Mouse (Mus musculus) granulocyte monocyte progenitor cell, adult 5-6 weeks (primary cell): ENCODE data around the gene Lancl1. TPM values are rescaled to one million over a fixed set of nuclear protein-coding genes. Genes with fewer than 3 reads are reported as not detected.
A peak's percentile ranks its signal among the peaks of the same experiment; 100 is the strongest.

Experiments
- ATAC-seq: replicated peaks from 2 replicates; pipeline ENCODE4 v1.8.0; 2016; ENCODE audit warnings: mild to moderate bottlenecking, moderate TSS enrichment, inconsistent platforms; ENCODE audit not compliant: poor library complexity, severe bottlenecking
- total RNA-seq, 2 experiments: library from RNA; stranded (forward) in 1 of 2; stranded (reverse) in 1 of 2; fragments of 200-712, 200-1000 nt in 1 of 2; fragments of >200 nt in 1 of 2; fragmentation: Nextera tagmentation in 1 of 2; gene quantifications; 2 replicates each; pipeline ENCODE4 v1.2.3; 2014 to 2017

Lancl1 gene
- total RNA-seq (2014; fragmentation: Nextera tagmentation) (32.9 and 51.0 TPM in 2 replicates), total RNA-seq (2017) (33.8 and 33.9 TPM in 2 replicates)

GRCm38 (mm10) chr1:67038246-67038987, at the start of gene Lancl1:
Gene Lancl1, minus strand, starts transcription at chr1:67038872.
- ATAC-seq = peak; percentile 94

DNA sequence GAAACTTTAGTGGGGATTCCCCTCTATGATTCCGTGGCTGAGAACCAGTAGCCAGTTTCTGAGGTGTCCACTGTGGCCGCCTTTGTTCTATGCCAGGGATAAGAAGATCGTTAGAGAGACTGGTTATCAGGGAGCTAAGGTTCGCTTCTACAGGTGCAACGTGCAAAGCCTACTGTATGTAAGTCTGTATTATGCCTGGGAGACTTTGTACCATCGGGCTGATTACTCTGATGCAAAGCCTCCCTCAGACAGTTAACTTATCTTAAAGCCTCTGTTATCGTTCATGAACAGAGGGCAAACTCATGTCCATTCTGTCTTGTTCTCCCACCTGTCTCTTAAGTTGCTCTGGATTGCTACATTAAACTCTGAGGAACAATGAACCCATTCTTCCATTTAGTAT, 40.5 kb upstream of the Lancl1 start:
- ATAC-seq = no peak

- no peak for ATAC-seq
Measured at GRCm38 (mm10) chr1:67078666-67079065, 40.0 kb upstream of the Lancl1 start.

DNA sequence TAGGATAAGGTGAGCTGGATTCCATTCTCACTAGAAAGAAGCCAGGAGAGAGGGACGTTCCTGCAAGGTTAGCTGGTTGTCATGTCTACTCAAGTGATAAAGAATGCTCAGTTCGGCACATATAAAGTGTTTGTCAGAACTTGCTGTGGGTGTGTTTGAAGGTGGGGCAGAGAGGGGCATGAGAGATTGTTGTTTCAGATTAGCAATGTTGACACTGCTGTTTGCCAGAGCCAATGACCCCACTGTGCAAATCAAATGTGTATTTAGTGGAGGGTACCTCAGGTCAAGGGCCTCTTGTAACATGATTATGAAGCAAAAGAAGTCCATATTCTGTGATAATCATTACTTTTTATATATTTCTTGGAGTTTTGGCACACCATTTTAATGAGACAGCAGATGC, 39.1 kb upstream of the Lancl1 start:
- no peak for ATAC-seq

DNA sequence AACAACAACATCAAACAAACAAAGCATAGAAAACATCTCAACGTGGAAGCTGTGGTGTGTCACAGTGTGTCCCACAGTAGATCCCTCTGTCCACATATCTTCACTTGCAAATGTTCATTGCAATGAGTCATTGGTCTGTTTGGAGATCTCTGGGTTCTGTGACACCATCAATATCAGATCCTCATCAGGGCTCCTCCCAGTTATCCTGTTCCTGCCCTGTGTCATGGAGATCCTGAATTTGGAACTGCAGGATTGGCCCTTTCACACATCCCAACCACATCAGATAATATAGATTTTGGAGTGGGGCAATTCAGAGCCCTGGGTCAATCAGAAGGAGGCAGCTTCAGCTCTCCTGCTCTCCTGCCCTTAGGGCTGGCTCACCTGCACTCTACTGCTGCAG, 28.9 kb upstream of the Lancl1 start:
- ATAC-seq = no peak

- no peak for ATAC-seq
Measured at GRCm38 (mm10) chr1:67065347-67066270, 26.9 kb upstream of the Lancl1 start.

DNA sequence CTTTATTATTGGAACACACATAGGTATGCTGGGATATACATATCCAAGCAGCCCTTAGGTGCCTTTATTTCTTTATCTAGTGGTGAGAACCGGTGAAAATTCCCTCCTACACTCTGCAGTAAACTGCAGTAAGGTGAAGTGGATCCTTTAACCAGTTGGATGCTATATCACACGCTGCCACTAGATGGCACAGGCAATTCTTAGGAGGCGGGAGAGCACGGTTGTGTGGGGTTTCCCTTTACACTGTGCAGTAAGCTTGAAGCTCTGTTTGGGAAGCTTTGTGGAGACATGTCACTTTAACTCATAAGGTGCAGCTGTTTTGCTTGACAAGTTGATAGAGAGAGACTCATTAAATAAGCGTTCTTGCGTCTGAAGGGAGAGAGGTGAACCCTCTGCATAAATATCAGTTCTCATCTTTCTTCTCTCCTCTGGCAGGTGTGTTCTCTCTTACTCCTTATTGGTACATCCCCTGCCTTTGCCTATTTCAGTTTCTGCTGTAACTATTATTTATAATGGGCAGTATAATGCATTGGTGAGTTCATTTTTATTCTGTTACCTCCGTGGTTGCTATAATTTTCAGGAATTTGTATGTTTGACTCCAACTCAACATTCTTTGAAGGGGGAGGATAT, 22.9 kb upstream of the Lancl1 start:
- peak; percentile 98 for ATAC-seq

GRCm38 (mm10) chr1:67055816-67056215, 17.1 kb upstream of the Lancl1 start:
- ATAC-seq = no peak

DNA sequence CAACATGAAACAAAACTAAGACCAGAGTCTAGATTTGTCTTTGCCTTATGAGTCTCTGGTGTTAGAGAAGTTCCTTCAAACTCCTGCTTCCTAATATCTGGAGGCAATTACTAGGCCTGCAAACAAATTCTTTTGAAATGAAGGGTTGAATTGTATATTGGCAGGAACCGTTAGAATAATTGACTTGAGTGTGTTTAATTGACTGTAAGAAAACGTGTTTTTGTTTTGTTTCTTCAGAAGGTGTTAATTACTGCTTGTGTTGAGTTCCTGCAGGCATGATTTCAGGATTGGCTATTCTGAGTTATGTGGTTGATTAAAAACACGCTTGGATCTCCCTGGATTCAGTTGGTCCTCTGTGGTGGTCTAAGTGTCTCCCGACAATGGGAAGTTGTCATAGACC, 14.0 kb upstream of the Lancl1 start:
- ATAC-seq = no peak

DNA sequence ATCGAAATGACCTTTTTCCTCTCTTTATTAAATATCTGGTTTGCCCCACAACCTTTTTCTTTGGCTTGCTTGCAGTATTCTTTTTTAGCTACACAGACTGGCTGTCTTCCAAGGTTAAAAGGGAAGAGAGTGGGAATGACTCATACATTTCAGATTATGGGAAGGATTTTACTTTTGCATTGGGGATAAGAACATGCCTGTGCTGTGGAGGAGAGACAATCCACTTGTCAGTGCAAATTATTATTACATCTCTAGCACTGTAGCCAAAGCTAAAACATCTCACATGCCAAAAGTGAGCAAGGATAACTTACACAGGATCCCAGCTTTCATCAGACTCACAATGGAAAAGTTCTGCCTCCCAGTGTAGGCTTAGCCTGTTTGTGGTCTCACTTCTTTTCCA, 10.9 kb upstream of the Lancl1 start:
- no peak for ATAC-seq

- ATAC-seq = no peak
Measured at GRCm38 (mm10) chr1:67048696-67049095, 10.0 kb upstream of the Lancl1 start.

DNA sequence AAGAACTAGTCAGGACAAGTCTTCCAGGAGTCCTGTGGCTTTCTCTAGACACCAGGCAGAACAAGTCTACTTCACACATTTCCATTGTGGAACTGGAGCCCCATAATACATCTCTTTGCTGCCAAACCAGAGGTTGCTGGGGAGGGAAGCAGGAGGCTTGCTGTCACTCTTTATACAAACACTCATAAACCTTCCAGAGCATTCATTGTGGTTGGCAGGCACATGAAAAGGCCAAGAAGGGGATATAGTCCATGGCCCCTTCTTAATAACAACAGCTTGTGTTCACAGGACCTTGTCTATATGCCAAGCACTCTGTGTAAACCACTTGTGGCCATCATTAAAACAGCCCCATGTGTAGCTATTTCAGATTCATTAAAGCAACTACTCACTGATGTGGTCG, 6.4 kb upstream of the Lancl1 start:
- ATAC-seq = no peak

DNA sequence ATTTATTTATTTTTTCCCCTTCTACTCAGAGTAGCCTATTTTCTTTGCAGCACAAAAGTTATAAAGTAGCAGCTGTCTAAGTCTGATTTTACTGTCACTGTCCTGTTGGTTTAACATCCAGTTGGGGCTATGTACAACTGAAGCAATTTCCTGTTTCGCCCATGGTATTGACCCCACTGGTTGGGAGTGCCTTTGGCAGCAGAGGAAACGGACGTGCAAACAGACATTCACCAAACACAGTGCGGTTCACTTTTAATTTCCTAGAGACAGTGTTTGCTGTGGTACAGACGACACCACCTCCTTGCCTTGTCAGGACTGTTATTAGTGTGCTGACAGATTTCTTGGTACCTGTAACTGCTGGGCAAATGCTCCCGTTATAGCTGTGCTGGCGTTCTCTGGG, 3.9 kb upstream of the Lancl1 start:
- ATAC-seq = peak; percentile 43

DNA sequence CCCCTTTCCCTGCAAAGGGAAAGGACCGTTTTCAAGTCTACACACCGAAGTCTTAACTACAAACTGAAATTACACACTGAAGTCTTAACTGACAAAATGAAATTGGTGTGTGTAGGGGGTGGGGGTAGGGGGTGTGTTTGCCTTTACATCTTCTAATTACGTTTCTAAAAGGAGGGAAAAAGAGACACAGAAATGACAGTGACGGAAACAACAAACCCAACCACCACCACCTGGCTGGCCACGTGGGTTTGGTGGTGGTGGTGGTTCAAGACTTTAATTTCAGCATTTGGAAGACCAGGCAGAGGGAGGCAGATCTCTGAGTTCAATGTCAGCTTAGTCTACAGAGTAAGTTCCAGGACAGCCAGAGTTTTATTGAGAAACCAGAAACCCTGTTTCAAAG, 411 bp upstream of the Lancl1 start:
- ATAC-seq = peak; percentile 17

DNA sequence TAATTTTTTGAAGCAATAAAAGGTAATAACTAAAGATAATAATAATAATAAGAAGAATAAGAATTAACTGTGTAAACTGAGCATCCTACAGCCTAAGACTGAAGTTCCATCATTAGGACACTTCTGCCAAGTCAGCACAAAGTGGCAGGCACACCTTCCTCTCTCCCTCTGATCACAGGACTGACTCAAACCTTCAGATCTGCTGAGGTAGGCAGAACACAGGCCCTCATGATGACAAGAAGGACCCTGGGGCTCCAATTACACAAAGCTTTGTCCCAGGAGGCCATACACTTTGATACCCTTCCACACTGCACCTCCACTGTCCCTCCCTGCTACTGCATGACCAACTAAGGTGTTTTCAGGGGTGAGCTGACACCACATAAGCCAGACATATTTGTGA, 1.5 kb downstream of the Lancl1 start:
- no peak for ATAC-seq

DNA sequence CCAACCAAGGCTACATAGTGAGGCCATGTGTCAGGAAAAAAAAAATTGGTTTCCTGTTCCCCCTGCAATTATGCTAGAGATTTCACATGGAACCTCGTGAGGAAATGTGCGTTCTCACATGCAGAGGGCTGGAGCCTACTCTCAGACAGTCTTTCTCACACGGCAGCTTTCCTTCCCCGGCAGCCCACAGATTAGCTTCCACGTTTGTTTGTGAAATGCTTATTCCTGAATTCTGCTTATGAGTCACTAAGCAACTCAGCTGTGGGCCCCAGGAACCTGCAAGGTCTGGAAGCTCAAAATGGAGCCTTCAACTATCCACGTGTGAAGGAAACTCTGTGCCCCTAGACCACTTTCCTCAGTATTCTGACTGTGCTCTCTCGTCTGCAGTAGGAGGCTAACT, 5.4 kb downstream of the Lancl1 start:
- no peak for ATAC-seq

DNA sequence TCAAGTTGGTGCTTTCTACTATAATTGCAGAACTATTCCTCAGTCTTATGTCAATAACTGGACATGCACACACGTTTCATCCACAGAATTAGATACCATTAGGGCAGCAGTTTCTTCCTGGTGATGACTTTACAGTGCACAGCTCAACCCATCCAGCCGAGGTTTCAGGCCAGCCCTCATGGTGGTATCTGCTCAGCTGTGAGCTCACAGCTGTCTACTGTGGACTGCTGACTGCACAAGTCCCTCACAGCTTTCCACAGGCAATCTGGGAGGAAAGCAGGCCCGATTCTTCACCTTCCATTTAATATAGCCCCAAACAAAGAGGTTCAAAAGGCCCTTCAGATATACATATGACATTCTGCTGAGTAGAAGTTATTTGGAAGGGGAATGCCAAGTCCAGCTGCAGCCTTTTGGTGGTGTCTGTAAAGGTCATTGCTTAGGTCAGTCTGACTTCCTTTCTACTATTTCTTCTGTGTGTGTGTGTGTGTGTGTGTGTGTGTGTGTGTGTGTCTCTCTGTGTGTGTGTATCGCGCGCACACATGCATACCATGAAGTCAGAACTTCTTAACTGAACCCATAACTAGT, 11.7 kb downstream of the Lancl1 start:
- no peak for ATAC-seq

GRCm38 (mm10) chr1:67026142-67026541, 12.5 kb downstream of the Lancl1 start:
- ATAC-seq = no peak

DNA sequence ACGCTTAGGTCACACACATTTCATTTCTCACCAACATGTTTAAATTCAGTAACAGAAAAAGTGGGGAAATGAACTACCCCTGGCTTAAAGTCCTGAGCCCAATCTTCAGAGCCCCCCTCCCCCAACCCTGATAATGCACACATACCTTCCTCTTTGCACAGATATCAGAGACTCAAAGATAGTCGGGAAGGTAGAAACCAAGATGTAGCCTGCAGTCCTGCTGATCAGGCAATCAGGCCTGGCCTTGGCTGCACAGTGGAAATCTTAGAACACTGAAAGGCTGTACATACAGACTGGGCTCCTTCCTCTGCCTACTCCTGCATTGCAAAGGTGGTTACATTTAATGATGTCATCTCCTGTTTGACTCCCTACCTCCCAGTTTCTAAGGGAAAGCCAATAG, 15.9 kb downstream of the Lancl1 start:
- ATAC-seq = no peak

- no peak for ATAC-seq
Measured at GRCm38 (mm10) chr1:67022051-67022450, 16.6 kb downstream of the Lancl1 start.
